Mouse (Mus musculus) telencephalon, adult 2 months (tissue): ENCODE results near the gene Atp1a4.

ENCODE experiments used
- DNase-seq: peaks from one replicate; pipeline ENCODE4 v3.0.0-alpha.2; 2011; ENCODE audit warnings: low read depth, low spot score

Atp1a4 gene

GRCm38 (mm10) chr1:172258314-172258713, at the start of gene Atp1a4:
TSS of gene Atp1a4 (minus strand) at chr1:172258414.
- no peak for DNase-seq

GRCm38 (mm10) chr1:172307936-172308335, 49.7 kb upstream of the Atp1a4 start:
- DNase-seq, result no peak

- no peak for DNase-seq
Observed at GRCm38 (mm10) chr1:172306885-172307284, 48.7 kb upstream of the Atp1a4 start.

GRCm38 (mm10) chr1:172306196-172306595, 48.0 kb upstream of the Atp1a4 start:
- DNase-seq, result no peak

DNA sequence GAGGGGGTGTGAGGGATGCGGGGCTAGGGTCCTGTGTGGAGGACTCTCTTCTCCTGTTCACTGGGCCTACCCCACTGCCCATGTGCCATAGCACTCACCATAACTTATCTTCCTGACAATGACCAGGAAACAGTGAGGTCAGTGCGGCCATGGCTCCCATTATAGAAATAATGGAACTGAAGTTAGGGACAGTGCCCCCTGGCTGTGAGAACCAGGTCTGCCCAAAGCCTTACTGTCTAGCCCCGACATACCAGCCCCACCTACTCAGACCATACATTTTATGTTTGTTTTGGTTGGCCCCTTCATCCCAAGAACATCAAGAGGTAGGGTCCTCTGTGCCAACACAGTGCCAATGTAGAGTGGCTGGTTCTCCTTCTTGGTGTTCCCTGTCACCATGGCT, 47.4 kb upstream of the Atp1a4 start:
- DNase-seq, result no peak

DNA sequence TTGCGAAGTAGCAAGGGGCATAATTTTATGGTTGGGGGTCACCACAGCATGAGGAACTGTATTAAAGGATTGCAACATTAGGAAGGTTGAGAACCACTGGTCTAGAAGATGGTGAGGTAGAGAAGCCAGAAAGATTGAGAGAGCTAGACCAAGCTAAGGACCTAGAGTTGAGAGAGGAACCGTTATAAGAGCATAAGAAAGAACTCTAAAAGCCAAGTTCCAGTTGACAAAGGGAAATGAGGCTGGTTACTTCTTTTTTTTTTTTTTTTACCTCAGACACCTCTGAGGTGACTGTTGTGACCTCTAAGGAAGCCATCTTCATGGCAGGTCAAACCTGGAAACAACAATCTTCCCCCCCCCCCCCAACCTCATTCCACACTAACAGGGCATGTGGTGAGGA, 46.9 kb upstream of the Atp1a4 start:
- DNase-seq, result no peak

DNA sequence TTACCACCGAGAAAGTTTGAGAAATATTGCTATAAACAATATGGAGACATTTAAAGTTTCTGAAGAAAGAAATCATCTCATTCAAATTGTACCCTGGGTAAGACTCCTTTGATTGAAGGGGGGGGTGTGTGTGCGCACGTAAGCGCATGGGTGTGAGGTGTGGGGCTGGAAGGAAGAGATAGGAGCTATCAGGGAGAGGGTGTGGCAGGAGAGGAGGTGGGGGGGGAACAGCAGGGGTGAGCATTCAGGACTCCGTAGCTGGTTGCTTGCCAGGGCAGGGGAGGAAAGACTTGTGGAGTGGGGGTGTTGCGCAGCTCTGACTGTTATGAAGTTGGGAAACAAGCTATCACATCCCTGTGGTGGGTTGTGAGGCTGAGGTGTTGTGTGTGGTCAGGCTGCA, 46.2 kb upstream of the Atp1a4 start:
- no peak for DNase-seq

- DNase-seq, result no peak
Observed at GRCm38 (mm10) chr1:172302851-172303250, 44.6 kb upstream of the Atp1a4 start.

DNA sequence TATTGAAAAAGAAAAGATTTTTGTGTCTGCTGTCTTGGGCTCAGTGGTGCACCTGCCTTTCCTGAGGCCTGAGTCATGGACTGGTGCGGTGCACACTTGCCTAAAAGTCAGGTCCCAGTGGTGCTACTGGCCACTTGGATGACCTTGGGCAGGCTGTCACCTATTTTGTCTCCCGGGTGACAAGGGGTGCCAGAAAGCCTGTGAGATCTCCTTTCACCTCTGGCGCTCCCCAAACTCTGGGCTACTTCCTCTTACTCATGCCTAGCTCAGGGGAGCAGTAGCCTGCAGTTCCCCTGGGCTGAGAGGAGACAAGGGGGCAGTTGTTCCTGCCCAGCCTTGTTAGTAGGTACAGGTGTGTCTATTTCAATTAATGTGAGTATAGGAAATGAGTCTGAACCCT, 44.1 kb upstream of the Atp1a4 start:
- DNase-seq, result no peak

DNA sequence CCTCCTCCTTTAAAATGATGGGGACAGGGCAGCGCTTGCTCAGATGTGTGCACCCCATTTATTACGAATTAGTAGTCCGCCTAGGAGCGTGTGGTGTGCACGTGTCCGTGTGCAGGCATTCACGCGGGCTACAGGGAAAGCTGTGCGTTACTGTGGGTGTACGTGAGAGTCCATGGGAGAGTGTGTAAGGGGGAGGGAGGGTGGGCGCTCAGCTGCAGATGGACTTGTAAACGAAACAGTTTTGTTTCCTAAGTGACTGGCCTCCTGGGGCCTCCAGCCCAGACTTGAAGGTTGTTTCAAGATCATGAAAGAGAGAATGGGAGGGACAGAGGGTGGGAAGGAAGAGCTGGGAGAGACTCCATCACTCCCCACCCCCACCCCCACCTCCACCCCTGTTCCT, 43.0 kb upstream of the Atp1a4 start:
- no peak for DNase-seq

GRCm38 (mm10) chr1:172300247-172300646, 42.0 kb upstream of the Atp1a4 start:
- no peak for DNase-seq

- no peak for DNase-seq
Observed at GRCm38 (mm10) chr1:172299528-172299927, 41.3 kb upstream of the Atp1a4 start.

DNA sequence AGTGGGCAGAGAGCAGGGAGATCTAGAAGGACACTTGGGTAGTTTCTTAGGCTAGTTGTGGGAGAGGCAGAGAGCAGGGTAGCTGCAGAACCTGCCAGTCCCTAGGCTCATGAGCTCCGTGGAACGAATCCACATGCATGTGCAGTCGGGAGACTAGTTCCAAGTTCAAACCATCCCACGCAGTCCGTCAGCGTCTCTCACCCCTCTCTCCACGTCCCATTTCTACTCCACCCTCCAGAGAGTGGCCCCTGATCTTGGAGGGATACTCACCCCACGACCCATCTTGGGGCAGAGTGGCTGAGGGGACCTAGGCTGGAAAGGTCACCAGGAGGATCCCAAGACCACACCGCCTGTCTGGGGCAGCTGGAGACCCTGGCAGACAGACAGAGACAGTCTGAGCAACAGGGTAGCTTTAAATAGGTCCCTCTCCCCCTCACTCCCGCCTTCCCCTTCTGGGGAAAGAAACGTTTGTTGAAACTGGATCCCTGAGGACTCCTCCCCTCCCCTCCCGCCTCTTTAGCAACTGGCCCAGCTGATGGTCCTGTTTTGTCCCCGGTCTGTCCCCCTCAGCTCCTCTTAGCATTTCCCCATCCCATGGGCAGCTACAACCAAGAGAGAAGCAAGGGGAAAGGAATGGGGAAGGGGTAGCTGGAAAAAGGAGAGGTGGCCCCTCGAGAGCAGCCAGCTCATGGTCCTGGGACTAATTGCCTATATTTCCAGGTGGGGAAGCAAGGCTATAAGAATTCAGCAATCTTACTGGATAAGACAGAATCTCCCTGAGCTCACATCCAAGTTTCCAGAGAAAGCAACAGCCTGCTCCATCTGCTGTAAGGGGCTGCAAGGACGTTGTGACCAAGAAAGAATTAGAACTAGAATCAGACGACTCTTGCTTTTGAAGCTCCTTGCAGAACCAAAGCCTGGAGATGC, 39.7 kb upstream of the Atp1a4 start, which contains the start of gene Atp1a2:
Gene Atp1a2, minus strand, starts transcription at position 454 of the 927 bp plus-strand sequence.
- DNase-seq, result no peak

DNA sequence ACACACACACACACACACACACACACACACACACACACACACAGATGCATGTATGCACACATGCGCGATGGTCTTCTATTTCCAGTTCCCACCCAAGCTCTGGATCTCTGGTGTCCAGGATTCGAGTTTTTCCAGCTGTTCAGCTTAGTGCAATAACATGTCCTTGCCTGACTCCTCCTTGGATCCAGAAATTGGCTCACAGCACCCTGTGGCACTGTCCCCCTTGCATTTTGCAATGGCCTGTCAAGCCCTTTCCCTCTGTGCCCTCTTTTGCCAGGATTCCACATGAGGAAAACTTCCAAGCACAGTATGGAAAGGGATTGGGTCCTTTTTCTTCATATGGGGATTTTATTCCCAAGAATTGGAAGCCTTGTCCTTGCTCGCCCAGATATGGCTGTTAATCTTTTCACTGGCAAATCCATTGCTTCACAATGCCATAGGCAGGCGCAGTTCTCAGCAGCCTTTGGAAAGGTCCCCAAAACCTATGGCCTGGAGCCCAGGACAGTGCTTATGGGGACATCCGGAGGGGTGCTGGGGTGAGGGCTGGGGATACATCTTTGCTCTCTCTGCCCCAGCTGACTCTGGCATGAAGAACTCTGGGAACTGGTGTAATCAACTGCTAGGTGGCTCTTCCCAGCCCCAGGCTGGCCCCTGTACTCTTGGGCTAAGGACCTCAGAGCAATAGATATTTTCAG, 38.7 kb upstream of the Atp1a4 start:
- DNase-seq, result no peak

GRCm38 (mm10) chr1:172295751-172296197, 37.6 kb upstream of the Atp1a4 start:
- DNase-seq, result no peak

DNA sequence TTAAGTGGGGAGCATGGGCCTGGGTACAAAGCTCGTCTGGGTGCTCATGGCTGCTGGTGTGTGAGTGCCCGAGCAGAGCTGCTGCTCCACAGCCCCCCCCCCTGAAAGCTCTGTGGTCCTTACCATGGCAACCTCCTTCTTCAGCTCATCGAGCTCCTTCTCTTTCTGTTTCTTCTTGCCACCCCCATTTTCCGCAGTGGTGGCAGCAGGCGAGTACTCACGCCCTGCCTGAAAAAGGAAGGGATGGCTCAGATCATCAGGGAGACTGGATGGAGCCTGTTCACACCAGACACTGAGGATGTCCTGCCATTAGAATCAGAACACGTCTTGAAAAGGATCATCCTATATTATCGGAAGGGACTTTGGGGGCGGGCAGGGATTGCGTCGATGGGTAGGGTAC, 35.2 kb upstream of the Atp1a4 start:
- no peak for DNase-seq

GRCm38 (mm10) chr1:172292880-172293279, 34.7 kb upstream of the Atp1a4 start:
- DNase-seq, result no peak

DNA sequence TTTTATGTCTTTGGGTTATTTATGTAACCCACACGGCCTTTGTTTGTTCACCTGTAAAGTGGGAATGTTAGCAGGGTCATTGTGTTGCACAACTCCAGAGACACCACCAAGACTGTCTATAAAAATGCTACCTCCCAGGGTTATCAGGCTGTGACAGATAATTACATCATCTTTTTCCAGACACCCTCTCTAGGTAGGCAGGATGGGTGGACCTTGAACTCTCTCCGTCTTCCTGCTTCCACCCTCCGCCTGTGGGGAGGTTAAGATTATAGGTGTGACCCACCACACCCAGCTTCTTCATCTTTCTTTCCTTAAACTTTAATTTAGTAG, 31.4 kb upstream of the Atp1a4 start:
- no peak for DNase-seq

GRCm38 (mm10) chr1:172288900-172289616, 30.8 kb upstream of the Atp1a4 start:
- DNase-seq, result no peak

DNA sequence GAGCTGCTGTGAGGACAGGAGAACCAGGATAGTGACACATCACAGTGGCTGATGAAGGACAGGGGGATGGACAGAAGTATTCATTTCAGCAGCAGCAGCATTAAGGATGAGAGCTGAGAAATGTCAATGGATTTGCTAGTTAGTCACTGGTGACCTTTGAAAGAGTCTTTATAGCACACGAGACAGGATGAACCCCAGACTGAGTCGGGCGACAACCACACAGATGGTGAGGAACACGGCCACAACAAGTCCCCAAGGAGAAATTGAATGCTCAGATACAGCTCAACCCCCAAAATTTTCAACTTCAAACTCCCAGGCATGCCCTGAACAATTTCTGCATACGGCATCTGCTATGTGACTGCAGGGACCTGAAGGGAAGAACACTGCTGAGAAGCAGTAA, 28.5 kb upstream of the Atp1a4 start:
- no peak for DNase-seq

GRCm38 (mm10) chr1:172284221-172284620, 26.0 kb upstream of the Atp1a4 start:
- DNase-seq, result no peak

DNA sequence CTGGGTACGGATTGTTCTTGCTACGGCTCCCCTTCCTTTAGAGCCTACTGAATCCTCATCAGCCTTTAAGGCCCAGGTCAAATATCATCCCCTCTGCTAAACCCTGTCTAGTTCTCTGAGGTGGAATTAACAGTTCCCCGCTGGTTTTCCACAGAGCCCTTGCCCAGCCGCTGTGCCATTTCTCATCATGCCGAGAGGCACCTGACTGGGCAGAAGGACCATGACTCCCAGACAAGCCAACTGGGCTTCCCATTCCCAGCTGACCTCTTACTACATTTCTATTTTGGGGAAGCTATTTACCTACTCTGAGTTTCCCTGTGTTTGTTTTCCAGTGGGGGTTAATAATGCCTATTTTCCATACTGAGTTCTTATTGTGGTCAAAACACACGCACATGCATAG, 24.9 kb upstream of the Atp1a4 start:
- no peak for DNase-seq
